Mouse (Mus musculus): ENCODE measurements around the gene Nphs1. TPM values are rescaled to one million over a fixed set of nuclear protein-coding genes. Genes with fewer than 3 reads are reported as not detected.
A peak's percentile ranks its signal among the peaks of the same experiment; 100 is the strongest.

The Nphs1 gene
- polyA plus RNA-seq, 1 experiment from 2014 or later: not detected

DNA sequence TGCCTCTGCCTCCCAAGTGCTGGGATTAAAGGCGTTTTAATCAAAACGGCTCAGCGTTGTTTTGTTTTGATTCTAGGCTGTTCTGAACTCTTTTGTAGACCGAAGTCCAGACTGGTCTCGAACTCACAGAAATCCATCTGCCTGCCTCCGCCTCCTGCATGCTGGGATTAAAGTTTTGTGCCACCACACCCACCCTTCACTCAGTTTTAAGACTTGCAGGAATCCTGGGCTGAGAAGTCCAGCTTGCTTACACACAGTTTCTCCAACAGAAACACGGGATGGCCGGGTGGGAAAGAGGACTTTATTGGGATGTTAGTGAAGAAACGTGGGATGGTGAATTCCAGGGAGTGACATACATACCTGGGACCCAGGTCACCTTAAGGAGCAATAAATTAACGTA is 23.4 kb upstream of the Nphs1 start:
- Histone ChIP-seq H3K4me2 (replicated peaks; ENCODE audit: low read depth) (no peak overlapping the region), H3K27ac (ENCODE audit: low read depth, low read length) (no peak overlapping the region), H3K4me3 (ENCODE audit: low read depth, low read length) (no peak overlapping the region), H3K9ac (ENCODE audit: low read depth, low read length) (no peak overlapping the region), H3K27me3 (replicated peaks; ENCODE audit: control insufficient read depth, insufficient read depth, low read length) (no peaks in the 10 kb centered on the region), H3K36me3 (ENCODE audit: control insufficient read depth, insufficient read depth) (no peaks in the 10 kb centered on the region; the same call in 1 of the 2 replicates), H3K4me1 (replicated peaks; ENCODE audit: control insufficient read depth, insufficient read depth, low read length) (no peaks in the 10 kb centered on the region), H3K9me3 (ENCODE audit: control insufficient read depth) (no peaks in the 10 kb centered on the region)
- ATAC-seq: no peak
- TF ChIP-seq CTCF (IDR thresholded peaks at IDR 0.05; ENCODE audit: low read depth): no peak
- 69% methylated on average over 10 of the region's 10 CpGs for WGBS

- Histone ChIP-seq H3K4me1 (replicated peaks; ENCODE audit: control insufficient read depth, insufficient read depth, low read length) (no peaks in the 10 kb centered on the region), H3K9me3 (ENCODE audit: control insufficient read depth) (no peaks in the 10 kb centered on the region), H3K9ac (ENCODE audit: low read depth, low read length) (no peak overlapping the region), H3K27ac (ENCODE audit: low read depth, low read length) (no peak overlapping the region), H3K4me2 (replicated peaks; ENCODE audit: low read depth) (no peak overlapping the region), H3K4me3 (ENCODE audit: low read depth, low read length) (no peak overlapping the region), H3K27me3 (replicated peaks; ENCODE audit: control insufficient read depth, insufficient read depth, low read length) (no peaks in the 10 kb centered on the region), H3K36me3 (ENCODE audit: control insufficient read depth, insufficient read depth) (no peaks in the 10 kb centered on the region; the same call in 1 of the 2 replicates)
- TF ChIP-seq CTCF (IDR thresholded peaks at IDR 0.05; ENCODE audit: low read depth): no peak
- ATAC-seq: no peak
- 50% methylated on average over 9 of the region's 9 CpGs for WGBS
Measured at GRCm38 (mm10) chr7:30435156-30435555, 23.0 kb upstream of the Nphs1 start.

- Histone ChIP-seq H3K9ac (ENCODE audit: low read depth, low read length) (no peak overlapping the region), H3K27me3 (replicated peaks; ENCODE audit: control insufficient read depth, insufficient read depth, low read length) (no peaks in the 10 kb centered on the region), H3K4me2 (replicated peaks; ENCODE audit: low read depth) (no peak overlapping the region), H3K27ac (ENCODE audit: low read depth, low read length) (no peak overlapping the region), H3K4me1 (replicated peaks; ENCODE audit: control insufficient read depth, insufficient read depth, low read length) (no peaks in the 10 kb centered on the region), H3K4me3 (ENCODE audit: low read depth, low read length) (no peak overlapping the region), H3K9me3 (ENCODE audit: control insufficient read depth) (no peaks in the 10 kb centered on the region), H3K36me3 (ENCODE audit: control insufficient read depth, insufficient read depth) (no peaks in the 10 kb centered on the region; the same call in 1 of the 2 replicates)
- WGBS: 33% methylated on average over 10 of the region's 10 CpGs
- TF ChIP-seq CTCF (IDR thresholded peaks at IDR 0.05; ENCODE audit: low read depth): no peak
- ATAC-seq: no peak
Measured at GRCm38 (mm10) chr7:30436879-30437278, 21.2 kb upstream of the Nphs1 start.

- 84% methylated on average over 13 of the region's 13 CpGs for WGBS
- no peak overlapping the region for H3K4me2 ChIP-seq (replicated peaks; ENCODE audit: low read depth)
- 0 out of 2 replicates have a peak, but pooled peaks cover under 1% of the 10 kb centered on the region for H3K4me1 ChIP-seq (replicated peaks; ENCODE audit: control insufficient read depth, insufficient read depth, low read length)
- H3K4me3 ChIP-seq (ENCODE audit: low read depth, low read length): no peak overlapping the region
- no peak for TF ChIP-seq CTCF (IDR thresholded peaks at IDR 0.05; ENCODE audit: low read depth)
- no peaks in the 10 kb centered on the region for H3K9me3 ChIP-seq (ENCODE audit: control insufficient read depth)
- no peak overlapping the region for H3K27ac ChIP-seq (ENCODE audit: low read depth, low read length)
- no peak overlapping the region for H3K9ac ChIP-seq (ENCODE audit: low read depth, low read length)
- no peaks in the 10 kb centered on the region; the same call in 1 of the 2 replicates for H3K36me3 ChIP-seq (ENCODE audit: control insufficient read depth, insufficient read depth)
- no peak for ATAC-seq
- no peaks in the 10 kb centered on the region for H3K27me3 ChIP-seq (replicated peaks; ENCODE audit: control insufficient read depth, insufficient read depth, low read length)
Measured at GRCm38 (mm10) chr7:30439734-30440133, 18.4 kb upstream of the Nphs1 start.

- TF ChIP-seq CTCF (IDR thresholded peaks at IDR 0.05; ENCODE audit: low read depth): peak; percentile 85
- ATAC-seq: peak; percentile 23; the same call in 1 of the 2 replicates
- Histone ChIP-seq H3K36me3 (ENCODE audit: control insufficient read depth, insufficient read depth) (no peaks in the 10 kb centered on the region; the same call in 1 of the 2 replicates), H3K9ac (ENCODE audit: low read depth, low read length) (no peak overlapping the region), H3K4me3 (ENCODE audit: low read depth, low read length) (no peak overlapping the region), H3K9me3 (ENCODE audit: control insufficient read depth) (no peaks in the 10 kb centered on the region), H3K27ac (ENCODE audit: low read depth, low read length) (no peak overlapping the region), H3K4me2 (replicated peaks; ENCODE audit: low read depth) (no peak overlapping the region), H3K4me1 (replicated peaks; ENCODE audit: control insufficient read depth, insufficient read depth, low read length) (0 out of 2 replicates have a peak, but pooled peaks cover 2% of the 10 kb centered on the region), H3K27me3 (replicated peaks; ENCODE audit: control insufficient read depth, insufficient read depth, low read length) (0 out of 2 replicates have a peak, but pooled peaks cover 3% of the 10 kb centered on the region)
- WGBS: 19% methylated on average over 4 of the region's 5 CpGs
Measured at GRCm38 (mm10) chr7:30440697-30441096, 17.4 kb upstream of the Nphs1 start.

GRCm38 (mm10) chr7:30443696-30444095 is 14.4 kb upstream of the Nphs1 start:
- Histone ChIP-seq H3K27ac (ENCODE audit: low read depth, low read length) (no peak overlapping the region), H3K27me3 (replicated peaks; ENCODE audit: control insufficient read depth, insufficient read depth, low read length) (0 out of 2 replicates have a peak, but pooled peaks cover 5% of the 10 kb centered on the region), H3K4me1 (replicated peaks; ENCODE audit: control insufficient read depth, insufficient read depth, low read length) (0 out of 2 replicates have a peak, but pooled peaks cover 2% of the 10 kb centered on the region), H3K9me3 (ENCODE audit: control insufficient read depth) (no peaks in the 10 kb centered on the region), H3K4me2 (replicated peaks; ENCODE audit: low read depth) (peak overlapping the region; percentile 90), H3K9ac (ENCODE audit: low read depth, low read length) (no peak overlapping the region), H3K4me3 (ENCODE audit: low read depth, low read length) (no peak overlapping the region), H3K36me3 (ENCODE audit: control insufficient read depth, insufficient read depth) (no peaks in the 10 kb centered on the region; the same call in 1 of the 2 replicates)
- no peak for TF ChIP-seq CTCF (IDR thresholded peaks at IDR 0.05; ENCODE audit: low read depth)
- 19% methylated on average over 9 of the region's 9 CpGs for WGBS
- ATAC-seq: peak; percentile 23; the same call in 1 of the 2 replicates

Data from intestine, postnatal 0 days (tissue).